Comparison of ENCODE assay signal across 14 mouse cellular contexts in the genomic region with DNA sequence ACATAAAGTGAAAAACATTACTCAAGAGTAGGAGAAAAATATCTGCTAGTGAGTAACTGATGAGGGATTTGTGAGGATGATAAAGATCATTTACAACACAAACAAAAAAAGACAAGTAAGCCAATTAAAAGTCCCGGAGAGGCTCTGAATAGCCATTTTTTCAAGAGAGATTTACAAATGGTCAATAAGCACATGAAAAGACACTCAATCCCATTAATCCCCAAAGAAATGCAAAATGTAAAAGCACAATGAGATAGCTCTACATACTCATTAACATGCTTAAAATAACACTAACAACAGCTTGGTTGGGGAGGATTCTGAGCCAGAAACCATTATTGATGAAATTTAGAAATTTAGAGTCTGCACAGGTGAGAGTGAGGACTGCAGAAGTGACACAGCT.
"Had no signal": no experiment of that assay in that cellular context is flagged by ENCODE, and none has a peak within 500 bp of the region (broad histone marks: within the 10 kb centered on the region; RNA-seq: fewer than 3 reads in every experiment).

No protein-coding gene starts in this region.

- H3K4me2 ChIP-seq: limb, embryonic 15.5 days; liver, embryonic 12.5 days; lung, embryonic 14.5 days; neural tube, embryonic 15.5 days had no signal

- H3K9me3 ChIP-seq: limb, embryonic 15.5 days; liver, embryonic 12.5 days; midbrain, embryonic 10.5 days; neural tube, embryonic 15.5 days had no signal

- H3K27me3 ChIP-seq: limb, embryonic 15.5 days; liver, embryonic 12.5 days; neural tube, embryonic 15.5 days had no signal

- H3K36me3 ChIP-seq: limb, embryonic 15.5 days; liver, embryonic 12.5 days; midbrain, embryonic 10.5 days; neural tube, embryonic 15.5 days had no signal

- H3K4me1 ChIP-seq: limb, embryonic 15.5 days; liver, embryonic 12.5 days; neural tube, embryonic 15.5 days had no signal

- H3K4me3 ChIP-seq: limb, embryonic 15.5 days; liver, embryonic 12.5 days; midbrain, embryonic 10.5 days; myocyte; neural tube, embryonic 15.5 days had no signal

- H3K27ac ChIP-seq: kidney, postnatal 0 days; limb, embryonic 15.5 days; liver, embryonic 12.5 days; midbrain, embryonic 10.5 days; neural tube, embryonic 15.5 days; stomach, postnatal 0 days had no signal

- H3K9ac ChIP-seq: limb, embryonic 15.5 days; liver, embryonic 12.5 days; lung, embryonic 14.5 days; neural tube, embryonic 15.5 days had no signal

- DNase-seq: kidney, adult 2 months; kidney, postnatal 36 days; lung, embryonic 14.5 days; lung, postnatal 10 days; lung, postnatal 4 days; midbrain, embryonic 14.5 days; thymus, postnatal 14 days had no signal

- ATAC-seq: liver, embryonic 12.5 days had no signal
